Mouse (Mus musculus) liver, embryonic 14.5 days (tissue): ENCODE measurements around the gene Ston2. TPM values are rescaled to one million over a fixed set of nuclear protein-coding genes. Genes with fewer than 3 reads are reported as not detected.

Source experiments
- ATAC-seq: fragments of 200-750 bp; cut with Nextera tagmentation; 2 replicates; pipeline ENCODE4 v1.8.0; 2017; ENCODE audit warnings: moderate number of reproducible peaks, mild to moderate bottlenecking, moderate library complexity; ENCODE audit not compliant: insufficient read depth
- DNase-seq, 3 experiments: peaks; one replicate each; pipeline ENCODE4 v3.0.0-alpha.2; 2012 to 2013; ENCODE audit warnings: low read depth in 3 of 3, low spot score in 3 of 3
- H3K27ac ChIP-seq: fragments of 300-500 bp; sonication (generic); 2 replicates; pipeline ENCODE4 v1.5.1; 2014; ENCODE audit warnings: moderate library complexity, mild to moderate bottlenecking, control low read depth, inconsistent platforms
- H3K27me3 ChIP-seq: fragments of 300-500 bp; sonication (generic); 2 replicates; pipeline ENCODE4 v1.6.1; 2014; ENCODE audit warnings: mild to moderate bottlenecking, low read length, moderate library complexity; ENCODE audit not compliant: control insufficient read depth, insufficient read depth
- H3K36me3 ChIP-seq: fragments of 300-500 bp; sonication (generic); replicated peaks from 2 replicates; pipeline ENCODE4 v1.6.1; 2014; ENCODE audit warnings: low read depth; ENCODE audit not compliant: control insufficient read depth, insufficient read depth
- H3K4me1 ChIP-seq, 2 experiments: fragments of 200-500 bp in 1 of 2; fragments of 300-500 bp in 1 of 2; sonication (generic) in 1 of 2; replicated peaks; 2 replicates each; pipeline ENCODE4 v1.6.1; 2012 to 2014; ENCODE audit warnings: antibody characterized with exemption in 1 of 2, inconsistent platforms in 1 of 2, low read length in 1 of 2; ENCODE audit not compliant: control insufficient read depth in 2 of 2, insufficient read depth in 2 of 2
- H3K4me2 ChIP-seq: fragments of 300-500 bp; sonication (generic); 2 replicates; pipeline ENCODE4 v1.6.1; 2014; ENCODE audit warnings: low read depth, mild to moderate bottlenecking, control low read depth, moderate library complexity
- H3K4me3 ChIP-seq, 2 experiments: fragments of 200-500 bp in 1 of 2; fragments of 300-500 bp in 1 of 2; sonication (generic) in 1 of 2; 2 replicates each; pipeline ENCODE4 v1.5.1; 2012 to 2014; ENCODE audit warnings: low read depth in 2 of 2, low read length in 2 of 2, mild to moderate bottlenecking in 2 of 2, control low read depth in 1 of 2, inconsistent platforms in 1 of 2, moderate library complexity in 1 of 2; ENCODE audit not compliant: insufficient read depth in 1 of 2
- H3K9ac ChIP-seq: fragments of 300-500 bp; sonication (generic); replicated peaks from 2 replicates; pipeline ENCODE4 v1.6.1; 2014; ENCODE audit warnings: mild to moderate bottlenecking, control low read depth, moderate library complexity
- H3K9me3 ChIP-seq: fragments of 300-500 bp; sonication (generic); 2 replicates; pipeline ENCODE4 v1.6.1; 2016; ENCODE audit warnings: low read length, mixed read lengths; ENCODE audit not compliant: control insufficient read depth
- CTCF ChIP-seq: IDR thresholded peaks from 2 replicates; pipeline ENCODE4 v1.5.1; 2016; ENCODE audit warnings: antibody characterized with exemption, low read depth, control low read depth
- EP300 ChIP-seq: IDR thresholded peaks from 2 replicates; pipeline ENCODE4 v1.6.1; 2016; ENCODE audit warnings: antibody characterized with exemption, low read depth
- WGBS: fragments of 180-500 bp; shearing (Covaris S2); extraction: QIAGEN DNeasy Blood & Tissue Kit; methylation state at CpG from one replicate; pipeline ENCODE4 v1.1.7; 2014; ENCODE audit not compliant: insufficient replicate concordance; 5-methylcytosine and 5-hydroxymethylcytosine counted together
- polyA plus RNA-seq, 2 experiments: library from polyadenylated mRNA; depleted of rRNA in 1 of 2; stranded (reverse) in 1 of 2; unstranded in 1 of 2; fragments of >200 nt; fragmentation: Nextera tagmentation in 1 of 2; extraction: Ambion mirVana in 1 of 2; gene quantifications; 2 replicates each; pipeline versions ENCODE4 v1.2.1 to v1.2.3; 2012 to 2014

The Ston2 gene
- polyA plus RNA-seq, 2 experiments, result 15.4 to 26.6 TPM

GRCm38 (mm10) chr12:91768871-91769270 lies 19.3 kb downstream of the Ston2 start:
- Histone ChIP-seq H3K4me1 (peaks cover 11 to 28% of the 10 kb centered on the region in 2 experiments), H3K4me2 (no peak overlapping the region), H3K27me3 (no peaks in the 10 kb centered on the region; the same call in 1 of the 2 replicates), H3K4me3 (no peak overlapping the region), H3K9me3 (no peaks in the 10 kb centered on the region), H3K27ac (no peak overlapping the region), H3K9ac (no peak overlapping the region), H3K36me3 (no peaks in the 10 kb centered on the region)
- WGBS, result 61% methylated on average over 2 of the region's 2 CpGs
- no peak for DNase-seq
- TF ChIP-seq CTCF, result no peak
- no peak for TF ChIP-seq EP300
- no peak for ATAC-seq

DNA sequence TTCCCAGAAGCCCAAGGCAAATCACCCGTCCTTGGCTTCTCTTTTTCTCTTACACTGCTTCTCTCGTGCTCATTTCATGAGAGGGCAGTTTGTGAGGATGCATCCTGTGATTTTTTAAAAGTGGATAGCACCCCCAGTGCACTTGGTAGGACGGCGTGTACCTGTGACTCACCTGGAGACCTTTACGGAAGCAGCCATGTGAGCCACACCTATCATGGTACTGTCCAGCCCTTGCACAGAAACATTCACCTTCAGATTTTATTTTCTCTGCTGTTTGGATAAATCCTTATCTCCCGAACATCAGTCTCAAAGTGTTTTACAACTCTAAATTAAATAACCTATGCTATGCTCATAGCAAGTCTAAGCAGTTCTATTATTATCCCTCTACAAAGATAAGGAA lies 20.0 kb downstream of the Ston2 start:
- TF ChIP-seq EP300 (no peak), CTCF (no peak)
- no peak overlapping the region for H3K4me3 ChIP-seq
- no peak overlapping the region for H3K4me2 ChIP-seq
- peaks cover 11 to 32% of the 10 kb centered on the region in 2 experiments for H3K4me1 ChIP-seq
- no peaks in the 10 kb centered on the region for H3K36me3 ChIP-seq
- H3K27me3 ChIP-seq, result no peaks in the 10 kb centered on the region; the same call in 1 of the 2 replicates
- no peak overlapping the region for H3K27ac ChIP-seq
- H3K9ac ChIP-seq, result no peak overlapping the region
- WGBS, result 69% methylated on average over 6 of the region's 6 CpGs
- no peaks in the 10 kb centered on the region for H3K9me3 ChIP-seq
- no peak for DNase-seq
- ATAC-seq, result no peak

DNA sequence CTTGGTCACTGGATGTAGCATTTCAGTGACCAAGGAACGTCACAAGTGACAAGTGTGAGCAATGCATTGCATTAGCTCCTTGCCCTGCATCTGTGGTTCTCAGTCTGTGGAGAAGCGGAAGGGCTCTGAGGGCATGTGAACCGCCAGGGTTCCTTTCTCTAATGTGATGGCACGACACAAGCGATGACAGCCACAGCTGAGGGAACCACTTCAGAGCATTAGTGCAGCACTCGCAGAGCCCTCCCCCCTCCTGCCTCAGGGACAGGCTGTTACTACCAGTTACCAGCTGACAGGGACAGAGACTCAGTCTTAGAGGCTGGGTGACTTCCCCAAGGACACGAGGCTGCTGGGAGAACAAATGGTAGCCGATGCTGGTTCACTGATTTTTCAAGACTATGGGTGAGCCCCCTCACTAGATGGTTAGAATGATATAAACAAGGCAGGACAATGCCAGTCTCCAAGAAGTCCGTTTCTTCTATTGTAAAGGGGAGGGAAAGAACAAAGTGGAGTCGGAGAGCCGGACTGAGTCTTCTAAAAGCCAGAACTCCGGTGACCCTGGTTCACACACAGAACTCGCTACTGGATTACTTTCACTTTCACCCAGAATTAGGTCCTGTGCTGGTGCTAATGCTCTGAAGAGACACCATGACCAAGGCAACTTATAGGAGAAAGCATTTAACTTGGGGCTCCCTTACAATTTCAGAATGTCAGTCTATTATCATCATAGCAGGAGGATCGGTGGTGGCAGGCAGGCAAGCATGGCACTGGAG lies 21.7 kb downstream of the Ston2 start:
- TF ChIP-seq EP300 (no peak), CTCF (no peak)
- WGBS, result 29% methylated on average over 14 of the region's 14 CpGs

DNA sequence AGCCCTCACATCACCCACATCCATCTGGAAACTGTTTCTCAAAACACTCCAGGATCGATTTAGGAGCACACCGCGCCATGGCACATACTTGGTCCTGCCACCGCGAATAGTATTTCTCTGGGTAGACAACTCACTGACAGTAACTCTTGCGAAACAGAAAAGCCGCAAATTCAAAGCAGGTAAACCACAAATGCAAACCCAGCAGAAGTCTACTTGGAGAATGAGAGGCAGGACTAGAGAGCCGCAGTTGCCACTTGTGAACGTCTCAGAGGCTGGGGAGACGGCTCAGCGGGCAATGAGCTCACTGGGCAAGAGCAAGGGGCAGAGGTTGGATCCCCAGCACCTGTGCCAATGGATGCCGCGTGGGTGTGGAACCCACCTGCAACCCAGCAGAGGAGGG lies 22.7 kb downstream of the Ston2 start:
- WGBS, result 12% methylated on average over 13 of the region's 13 CpGs
- Histone ChIP-seq H3K9ac (no peak overlapping the region), H3K27ac (no peak overlapping the region), H3K36me3 (no peaks in the 10 kb centered on the region), H3K4me1 (peaks cover 11 to 37% of the 10 kb centered on the region in 2 experiments), H3K9me3 (no peaks in the 10 kb centered on the region), H3K27me3 (no peaks in the 10 kb centered on the region; the same call in 1 of the 2 replicates), H3K4me3 (no peak overlapping the region), H3K4me2 (peak overlapping the region; percentile 58)
- DNase-seq (no peak), ATAC-seq (no peak)
- TF ChIP-seq EP300 (no peak), CTCF (no peak)

More for the DNA sequence above, 21.7 kb downstream of the Ston2 start:
- H3K4me3 ChIP-seq, result peak overlapping the region; percentile 2 to 27; a peak in 2 of 4 replicates
- H3K9ac ChIP-seq, result peak overlapping the region; percentile 19; the same call in 1 of the 2 replicates
- no peaks in the 10 kb centered on the region; the same call in 1 of the 2 replicates for H3K27me3 ChIP-seq
- H3K36me3 ChIP-seq, result no peaks in the 10 kb centered on the region
- ATAC-seq (peak; percentile 44), DNase-seq (no peak)
- peak overlapping the region; percentile 58 for H3K4me2 ChIP-seq
- H3K4me1 ChIP-seq, result peaks cover 11 to 37% of the 10 kb centered on the region in 2 experiments
- no peak overlapping the region for H3K27ac ChIP-seq
- no peaks in the 10 kb centered on the region for H3K9me3 ChIP-seq

GRCm38 (mm10) chr12:91765054-91765453 lies 23.1 kb downstream of the Ston2 start:
- Histone ChIP-seq H3K4me3 (no peak overlapping the region), H3K9me3 (no peaks in the 10 kb centered on the region), H3K4me2 (peak overlapping the region; percentile 58), H3K9ac (no peak overlapping the region), H3K4me1 (peaks cover 11 to 35% of the 10 kb centered on the region in 2 experiments), H3K27ac (no peak overlapping the region), H3K27me3 (no peaks in the 10 kb centered on the region; the same call in 1 of the 2 replicates), H3K36me3 (no peaks in the 10 kb centered on the region)
- no peak for ATAC-seq
- DNase-seq, result no peak
- 14% methylated on average over 2 of the region's 2 CpGs for WGBS
- no peak for TF ChIP-seq CTCF
- no peak for TF ChIP-seq EP300
